Mouse (Mus musculus) cerebellum, postnatal 4 days (tissue): ENCODE measurements around the gene Ahdc1.
A peak's percentile ranks its signal among the peaks of the same experiment; 100 is the strongest.

Experiments used
- DNase-seq, 2 experiments: peaks; one replicate each; pipeline ENCODE4 v3.0.0; 2022; ENCODE audit warnings: low spot score in 2 of 2, mixed read lengths in 1 of 2

Gene Ahdc1

GRCm38 (mm10) chr4:133054530-133054929 lies 43.5 kb downstream of the Ahdc1 start:
- DNase-seq: no peak

- DNase-seq: no peak
These were observed 44.3 kb downstream of the Ahdc1 start for GRCm38 (mm10) chr4:133055163-133055951.

- DNase-seq: peak in 1 of 2 experiments; percentile 74
These were observed 45.2 kb downstream of the Ahdc1 start for GRCm38 (mm10) chr4:133056069-133056890.

- DNase-seq: no peak
These were observed 46.5 kb downstream of the Ahdc1 start for GRCm38 (mm10) chr4:133057389-133058122.

GRCm38 (mm10) chr4:133058123-133058453 lies 47.0 kb downstream of the Ahdc1 start:
- no peak for DNase-seq

- DNase-seq: no peak
These were observed 47.7 kb downstream of the Ahdc1 start for GRCm38 (mm10) chr4:133058513-133059480.

GRCm38 (mm10) chr4:133060702-133061101 lies 49.6 kb downstream of the Ahdc1 start:
- DNase-seq: no peak

- no peak for DNase-seq
These were observed 50.7 kb downstream of the Ahdc1 start for GRCm38 (mm10) chr4:133061798-133062197.

GRCm38 (mm10) chr4:133062286-133062685 lies 51.2 kb downstream of the Ahdc1 start:
- no peak for DNase-seq

GRCm38 (mm10) chr4:133063203-133063602 lies 52.1 kb downstream of the Ahdc1 start:
- DNase-seq: no peak

- DNase-seq: no peak
These were observed 52.7 kb downstream of the Ahdc1 start for GRCm38 (mm10) chr4:133063799-133064198.

GRCm38 (mm10) chr4:133064791-133065190 lies 53.7 kb downstream of the Ahdc1 start:
- no peak for DNase-seq

GRCm38 (mm10) chr4:133065894-133066386 lies 54.9 kb downstream of the Ahdc1 start:
- DNase-seq: no peak

- no peak for DNase-seq
These were observed 57.5 kb downstream of the Ahdc1 start for GRCm38 (mm10) chr4:133068400-133069138.

GRCm38 (mm10) chr4:133070388-133070787 lies 59.3 kb downstream of the Ahdc1 start:
- DNase-seq: no peak

- no peak for DNase-seq
These were observed 59.8 kb downstream of the Ahdc1 start for GRCm38 (mm10) chr4:133070821-133071372.

GRCm38 (mm10) chr4:133073192-133073591 lies 62.1 kb downstream of the Ahdc1 start:
- no peak for DNase-seq

- peak in 1 of 2 experiments; percentile 53 for DNase-seq
These were observed 63.2 kb downstream of the Ahdc1 start for GRCm38 (mm10) chr4:133074070-133074819.
